Mouse (Mus musculus) forebrain, embryonic 13.5 days (tissue): ENCODE data around the gene Atg13. TPM values are rescaled to one million over a fixed set of nuclear protein-coding genes. Genes with fewer than 3 reads are reported as not detected.
A peak's percentile ranks its signal among the peaks of the same experiment; 100 is the strongest.
"Not testable (repeated sequence)": the region's sequence is repeated elsewhere in the genome, so short reads cannot be mapped to it uniquely, and the experiment has no call there.

Experiments
- ATAC-seq: fragments of 200-750 bp; cut with Nextera tagmentation; 2 replicates; pipeline ENCODE4 v1.8.0; 2017
- H3K27ac ChIP-seq: fragments of 300-500 bp; sonication (generic); 2 replicates; pipeline ENCODE4 v1.5.1; 2015; ENCODE audit warnings: inconsistent platforms, mild to moderate bottlenecking, moderate library complexity
- H3K27me3 ChIP-seq: fragments of 300-500 bp; sonication (generic); 2 replicates; pipeline ENCODE4 v1.6.1; 2015; ENCODE audit warnings: mild to moderate bottlenecking, inconsistent platforms
- H3K36me3 ChIP-seq: fragments of 300-500 bp; sonication (generic); 2 replicates; pipeline ENCODE4 v1.6.1; 2015; ENCODE audit warnings: mild to moderate bottlenecking, inconsistent platforms; ENCODE audit not compliant: poor library complexity, severe bottlenecking
- H3K4me1 ChIP-seq: fragments of 300-500 bp; sonication (generic); 2 replicates; pipeline ENCODE4 v1.6.1; 2015; ENCODE audit warnings: inconsistent platforms
- H3K4me2 ChIP-seq: fragments of 300-500 bp; sonication (generic); 2 replicates; pipeline ENCODE4 v1.6.1; 2015; ENCODE audit warnings: inconsistent platforms, mild to moderate bottlenecking, moderate library complexity
- H3K4me3 ChIP-seq: fragments of 300-500 bp; sonication (generic); 2 replicates; pipeline ENCODE4 v1.5.1; 2015; ENCODE audit warnings: mild to moderate bottlenecking, inconsistent platforms
- H3K9ac ChIP-seq: fragments of 300-500 bp; sonication (generic); 2 replicates; pipeline ENCODE4 v1.6.1; 2015; ENCODE audit warnings: mild to moderate bottlenecking, inconsistent platforms
- H3K9me3 ChIP-seq: fragments of 300-500 bp; sonication (generic); replicated peaks from 2 replicates; pipeline ENCODE4 v1.6.1; 2016; ENCODE audit warnings: inconsistent platforms
- WGBS: fragments of 180-500 bp; shearing (Covaris S2); methylation state at CpG from one replicate; pipeline ENCODE4 v1.1.7; 2015; 5-methylcytosine and 5-hydroxymethylcytosine counted together
- polyA plus RNA-seq: library from polyadenylated mRNA; unstranded; fragments of >200 nt; fragmentation: Nextera tagmentation; extraction: Ambion mirVana; gene quantifications from 2 replicates; pipeline ENCODE4 v1.2.1, GENCODE M21; 2015

Gene Atg13
- 29.4 and 33.0 TPM in 2 replicates for polyA plus RNA-seq

- H3K4me2 ChIP-seq: peak within 1 kb of the TSS; percentile 94
- H3K9me3 ChIP-seq: no peaks in the 10 kb centered on the region
- H3K9ac ChIP-seq: peak within 1 kb of the TSS; percentile 88
- no peaks in the 10 kb centered on the region for H3K27me3 ChIP-seq
- peak within 1 kb of the TSS; percentile 52 for H3K27ac ChIP-seq
- H3K36me3 ChIP-seq: no peaks in the 10 kb centered on the region
- H3K4me1 ChIP-seq: peaks cover 26% of the 10 kb centered on the region
- peak within 1 kb of the TSS; percentile 99 for H3K4me3 ChIP-seq
- peak; percentile 99 for ATAC-seq
- under 1% methylated on average over 66 of the region's 66 CpGs for WGBS
These were observed at the start of gene Atg13, which contains the start of gene Harbi1 for GRCm38 (mm10) chr2:91710272-91711234. Atg13 (minus strand) TSS chr2:91710576. Harbi1 (plus strand) TSS chr2:91710852.

DNA sequence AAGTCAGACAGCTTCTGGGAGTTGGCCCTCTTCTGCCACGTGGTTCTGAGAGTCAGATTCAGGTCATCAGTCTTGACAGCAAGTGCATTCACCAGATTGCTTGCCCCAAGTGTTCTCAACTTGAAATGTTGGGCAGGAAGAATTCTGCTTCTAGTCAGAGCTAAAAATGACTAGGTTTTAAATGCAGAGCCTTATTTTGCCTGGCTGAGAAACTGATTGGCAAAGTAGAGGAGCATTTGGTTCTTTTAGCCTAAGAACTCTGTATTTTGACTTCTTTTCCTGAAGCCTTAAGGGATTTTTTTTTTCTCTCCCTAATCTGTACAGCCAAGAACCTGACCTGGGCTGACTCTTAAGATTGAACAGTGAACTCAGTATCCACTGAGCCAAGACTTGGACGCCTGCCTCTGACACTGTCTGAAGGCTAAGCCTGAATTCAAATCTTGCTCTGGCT, 39.5 kb upstream of the Atg13 start:
- Histone ChIP-seq H3K27me3 (no peaks in the 10 kb centered on the region), H3K4me2 (no peak overlapping the region), H3K4me3 (no peak overlapping the region), H3K9me3 (no peaks in the 10 kb centered on the region), H3K4me1 (no peaks in the 10 kb centered on the region), H3K27ac (no peak overlapping the region), H3K36me3 (no peaks in the 10 kb centered on the region), H3K9ac (no peak overlapping the region)
- 75% methylated on average over 2 of the region's 2 CpGs for WGBS
- no peak for ATAC-seq

- no peaks in the 10 kb centered on the region for H3K27me3 ChIP-seq
- H3K4me3 ChIP-seq: no peak overlapping the region
- no peak overlapping the region for H3K9ac ChIP-seq
- H3K36me3 ChIP-seq: peaks cover 5% of the 10 kb centered on the region; the same call in 1 of the 2 replicates
- H3K27ac ChIP-seq: no peak overlapping the region
- WGBS: 91% methylated on average over 5 of the region's 5 CpGs
- ATAC-seq: no peak
- no peaks in the 10 kb centered on the region for H3K9me3 ChIP-seq
- no peak overlapping the region for H3K4me2 ChIP-seq
- H3K4me1 ChIP-seq: no peaks in the 10 kb centered on the region
These were observed 34.3 kb upstream of the Atg13 start for GRCm38 (mm10) chr2:91744686-91745085.

DNA sequence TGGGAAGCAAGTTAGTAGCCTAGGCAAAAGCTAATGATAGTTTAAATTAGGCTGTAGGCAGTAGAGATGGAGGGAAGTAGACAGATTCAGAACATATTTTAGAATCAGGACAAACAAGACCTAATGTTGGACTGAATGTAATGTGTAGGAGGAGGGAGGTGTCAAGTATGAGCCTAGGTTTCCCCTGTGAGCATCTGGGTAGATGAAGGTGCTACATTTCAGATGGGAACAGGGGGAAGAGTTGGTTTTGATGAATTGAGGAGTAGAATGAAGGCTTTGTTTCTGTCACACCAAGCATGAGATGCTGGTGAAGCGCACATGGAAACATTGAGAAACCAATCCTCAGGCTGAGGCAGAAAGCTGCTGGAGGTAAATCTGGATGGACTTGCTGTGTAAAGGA, 29.2 kb upstream of the Atg13 start:
- ATAC-seq: no peak
- Histone ChIP-seq H3K4me3 (no peak overlapping the region), H3K27ac (no peak overlapping the region), H3K9me3 (no peaks in the 10 kb centered on the region), H3K4me1 (no peaks in the 10 kb centered on the region), H3K4me2 (no peak overlapping the region), H3K27me3 (no peaks in the 10 kb centered on the region), H3K36me3 (peaks cover 5% of the 10 kb centered on the region; the same call in 1 of the 2 replicates), H3K9ac (no peak overlapping the region)
- 90% methylated on average over 1 of the region's 1 CpGs for WGBS

DNA sequence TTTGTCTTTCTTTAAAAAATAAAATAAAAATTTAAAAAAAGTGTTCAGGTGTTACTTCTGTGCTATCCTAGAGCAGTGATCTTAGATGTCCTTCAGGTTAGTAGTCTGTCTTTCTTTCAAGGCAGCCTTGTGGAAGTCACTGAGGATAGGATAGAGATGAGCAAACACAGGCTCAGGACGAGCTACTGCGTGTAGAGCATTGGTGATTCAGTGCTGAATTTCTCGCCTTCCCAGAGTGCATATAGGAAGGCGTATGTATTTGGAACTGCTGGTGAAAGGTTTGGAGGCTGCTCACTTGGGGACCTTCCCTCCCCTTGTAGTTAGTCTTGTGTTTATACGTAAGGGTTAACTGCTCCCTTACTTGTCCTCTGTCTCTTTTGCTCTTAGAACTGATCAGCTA, 24.8 kb upstream of the Atg13 start:
- H3K4me3 ChIP-seq: no peak overlapping the region
- ATAC-seq: no peak
- H3K4me2 ChIP-seq: no peak overlapping the region
- no peaks in the 10 kb centered on the region for H3K36me3 ChIP-seq
- WGBS: 95% methylated on average over 5 of the region's 5 CpGs
- no peaks in the 10 kb centered on the region for H3K9me3 ChIP-seq
- peaks cover 12% of the 10 kb centered on the region for H3K4me1 ChIP-seq
- H3K27ac ChIP-seq: no peak overlapping the region
- no peaks in the 10 kb centered on the region for H3K27me3 ChIP-seq
- H3K9ac ChIP-seq: no peak overlapping the region

- Histone ChIP-seq H3K4me3 (peak within 1 kb of the TSS; percentile 100), H3K4me1 (peaks cover 12% of the 10 kb centered on the region), H3K4me2 (peak within 1 kb of the TSS; percentile 81), H3K27ac (peak within 1 kb of the TSS; percentile 91), H3K9me3 (no peaks in the 10 kb centered on the region), H3K36me3 (no peaks in the 10 kb centered on the region), H3K9ac (peak within 1 kb of the TSS; percentile 99), H3K27me3 (0 out of 2 replicates have a peak, but pooled peaks cover 7% of the 10 kb centered on the region)
- peak; percentile 93 for ATAC-seq
- WGBS: under 1% methylated on average over 65 of the region's 68 CpGs
These were observed 19.8 kb upstream of the Atg13 start, which contains the start of gene Ambra1 for GRCm38 (mm10) chr2:91729971-91730821. Ambra1 (plus strand) TSS chr2:91730134.

- H3K9me3 ChIP-seq: no peaks in the 10 kb centered on the region
- H3K27ac ChIP-seq: no peak overlapping the region
- peak overlapping the region; percentile 81 for H3K4me2 ChIP-seq
- H3K27me3 ChIP-seq: 0 out of 2 replicates have a peak, but pooled peaks cover 7% of the 10 kb centered on the region
- H3K4me3 ChIP-seq: peak overlapping the region; percentile 100
- no peaks in the 10 kb centered on the region for H3K36me3 ChIP-seq
- peak; percentile 54; the same call in 1 of the 2 replicates for ATAC-seq
- H3K9ac ChIP-seq: no peak overlapping the region; the same call in 1 of the 2 replicates
- WGBS: 21% methylated on average over 4 of the region's 4 CpGs
- H3K4me1 ChIP-seq: peaks cover 12% of the 10 kb centered on the region
These were observed 19.2 kb upstream of the Atg13 start for GRCm38 (mm10) chr2:91729571-91729970.

DNA sequence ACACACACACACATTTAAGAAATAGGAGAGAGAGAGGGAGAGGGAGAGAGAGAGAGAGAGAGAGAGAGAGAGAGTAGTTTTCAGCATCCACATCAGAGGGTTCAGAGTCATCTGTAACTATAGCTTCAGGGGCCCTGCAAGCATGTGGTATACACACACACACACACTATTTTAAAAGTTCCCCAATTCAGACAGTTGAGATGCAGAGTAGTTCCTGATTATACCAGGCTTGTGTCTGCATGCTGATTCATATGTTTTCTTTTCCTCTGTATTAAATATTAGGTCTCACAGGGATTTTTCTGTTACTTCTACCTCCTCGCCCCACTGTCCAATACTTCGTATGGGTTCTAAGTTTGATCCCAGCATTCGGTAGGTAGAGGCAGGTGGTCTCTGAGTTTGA, 16.6 kb upstream of the Atg13 start:
- no peak for ATAC-seq
- Histone ChIP-seq H3K27me3 (0 out of 2 replicates have a peak, but pooled peaks cover 7% of the 10 kb centered on the region), H3K36me3 (no peaks in the 10 kb centered on the region), H3K4me1 (peaks cover 10% of the 10 kb centered on the region), H3K9ac (no peak overlapping the region), H3K27ac (no peak overlapping the region), H3K4me2 (no peak overlapping the region), H3K4me3 (no peak overlapping the region), H3K9me3 (no peaks in the 10 kb centered on the region)
- 85% methylated on average over 3 of the region's 3 CpGs for WGBS

DNA sequence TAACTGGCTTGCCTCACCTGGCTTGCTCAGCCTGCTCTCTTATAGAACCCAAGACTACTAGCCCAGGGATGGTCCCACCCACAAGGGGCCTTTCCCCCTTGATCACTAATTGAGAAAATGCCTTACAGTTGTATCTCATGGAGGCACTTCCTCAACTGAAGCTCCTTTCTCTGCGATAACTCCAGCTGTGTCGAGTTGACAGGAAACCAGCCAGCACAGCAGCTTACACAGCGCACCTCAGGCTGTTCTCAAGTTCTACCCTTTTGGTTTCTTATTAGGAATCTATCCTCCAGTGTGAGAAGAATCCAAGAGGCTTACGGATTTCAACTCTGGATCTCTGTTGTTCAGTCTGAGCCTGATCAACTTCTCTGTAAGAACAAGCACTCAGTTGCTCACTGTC, 15.1 kb upstream of the Atg13 start:
- not testable (repeated sequence) for ATAC-seq, H3K4me1 ChIP-seq, H3K4me3 ChIP-seq, H3K9ac ChIP-seq, H3K4me2 ChIP-seq, H3K27ac ChIP-seq, H3K9me3 ChIP-seq, H3K27me3 ChIP-seq, H3K36me3 ChIP-seq
- WGBS: 65% methylated on average over 4 of the region's 4 CpGs

GRCm38 (mm10) chr2:91724716-91725115, 14.3 kb upstream of the Atg13 start:
- Histone ChIP-seq H3K4me3 (no peak overlapping the region), H3K27ac (no peak overlapping the region), H3K27me3 (0 out of 2 replicates have a peak, but pooled peaks cover 7% of the 10 kb centered on the region), H3K36me3 (peaks cover 13% of the 10 kb centered on the region), H3K9me3 (no peaks in the 10 kb centered on the region), H3K4me1 (no peaks in the 10 kb centered on the region), H3K9ac (no peak overlapping the region), H3K4me2 (no peak overlapping the region)
- WGBS: 60% methylated on average over 2 of the region's 2 CpGs
- ATAC-seq: no peak

DNA sequence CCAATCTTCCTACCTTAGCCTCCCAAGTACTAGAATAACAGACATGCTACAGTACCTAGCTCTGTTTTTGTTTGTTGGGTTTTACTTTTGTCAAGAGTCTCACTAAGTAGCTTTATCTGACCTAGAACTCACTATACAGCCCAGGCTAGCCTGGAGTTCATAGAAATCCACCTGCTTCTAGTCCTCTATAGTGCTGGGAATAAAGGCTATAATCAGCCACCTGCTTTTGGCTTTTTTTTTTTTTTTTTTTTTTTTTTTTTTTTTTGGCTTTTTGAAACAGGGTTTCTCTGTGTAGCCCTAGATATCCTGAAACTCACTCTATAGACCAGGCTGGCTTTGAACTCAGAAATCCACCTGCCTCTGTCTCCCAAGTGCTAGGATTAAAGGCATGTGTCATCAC, 13.6 kb upstream of the Atg13 start:
- no peaks in the 10 kb centered on the region for H3K4me1 ChIP-seq
- H3K4me2 ChIP-seq: no peak overlapping the region
- H3K27ac ChIP-seq: no peak overlapping the region
- H3K36me3 ChIP-seq: peaks cover 13% of the 10 kb centered on the region
- no peak overlapping the region for H3K4me3 ChIP-seq
- no peaks in the 10 kb centered on the region for H3K9me3 ChIP-seq
- no peak overlapping the region for H3K9ac ChIP-seq
- ATAC-seq: no peak
- H3K27me3 ChIP-seq: 0 out of 2 replicates have a peak, but pooled peaks cover 7% of the 10 kb centered on the region
